ENCODE assay signal across 11 mouse cellular contexts in the genomic region with DNA sequence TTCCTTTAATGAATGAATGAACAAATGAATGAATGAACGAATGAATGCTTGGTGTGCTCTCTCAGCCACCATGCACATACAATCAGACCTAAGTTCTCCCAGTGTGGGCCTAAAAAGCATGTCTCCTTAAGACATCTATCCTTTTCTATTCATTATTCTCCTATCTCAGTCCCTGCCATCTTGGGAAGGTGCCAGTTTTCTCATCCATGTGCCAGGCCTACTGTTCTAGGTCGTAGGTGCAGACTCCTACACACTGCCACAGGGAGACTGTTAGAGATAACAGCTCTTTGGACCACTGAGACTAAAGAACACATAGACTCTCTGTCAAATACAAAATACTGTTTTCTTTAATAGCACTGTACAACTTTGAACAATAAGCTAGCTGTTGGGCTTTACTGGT.
"Had no signal": no experiment of that assay in that cellular context is flagged by ENCODE, and none has a peak within 500 bp of the region (broad histone marks: within the 10 kb centered on the region; RNA-seq: fewer than 3 reads in every experiment).

No protein-coding gene starts in this region.

- DNase-seq: lung, embryonic 14.5 days; lung, postnatal 10 days; lung, postnatal 4 days; midbrain, embryonic 14.5 days; retina, postnatal 1 day; right cerebral cortex, postnatal 25 days; right cerebral cortex, postnatal 4 days; spleen, adult 18-20 months; thymus, adult 18-20 months; thymus, postnatal 14 days; thymus, postnatal 36 days had no signal
